Mouse (Mus musculus) bone marrow macrophage, adult 2 months (primary cell): ENCODE measurements around the gene Clec11a.

Experiments
- CTCF ChIP-seq: IDR thresholded peaks from 2 replicates; pipeline ENCODE4 v1.5.1; 2012; ENCODE audit warnings: low read depth, mild to moderate bottlenecking, low read length, moderate library complexity
- POLR2A ChIP-seq: IDR thresholded peaks from 2 replicates; pipeline ENCODE4 v1.6.1; 2012; ENCODE audit warnings: mild to moderate bottlenecking, low read depth, low read length, borderline replicate concordance

- TF ChIP-seq CTCF (no peak), POLR2A (no peak)
Observed at GRCm38 (mm10) chr7:44341119-44341518, 34.4 kb upstream of the Clec11a start.
